Mouse (Mus musculus) kidney, adult 2 months (tissue): ENCODE measurements around the gene Akirin2. TPM values are rescaled to one million over a fixed set of nuclear protein-coding genes. Genes with fewer than 3 reads are reported as not detected.

Experiments
- DNase-seq: peaks from one replicate; pipeline ENCODE4 v3.0.0; 2021
- H3K27ac ChIP-seq: fragments of 200-500 bp; 2 replicates; pipeline ENCODE4 v1.5.1; 2012; ENCODE audit warnings: low read depth, low read length, control low read depth, inconsistent platforms; ENCODE audit not compliant: insufficient read depth
- H3K27me3 ChIP-seq: fragments of 200-500 bp; replicated peaks from 2 replicates; pipeline ENCODE4 v1.6.1; 2012; ENCODE audit warnings: mild to moderate bottlenecking, moderate library complexity, low read length, inconsistent platforms; ENCODE audit not compliant: control insufficient read depth, insufficient read depth
- H3K36me3 ChIP-seq: fragments of 200-500 bp; 2 replicates; pipeline ENCODE4 v1.6.1; 2012; ENCODE audit warnings: mild to moderate bottlenecking, moderate library complexity, low read length, inconsistent platforms; ENCODE audit not compliant: control insufficient read depth, insufficient read depth
- H3K4me1 ChIP-seq: fragments of 200-500 bp; 2 replicates; pipeline ENCODE4 v1.6.1; 2011; ENCODE audit warnings: low read length; ENCODE audit not compliant: control insufficient read depth, insufficient read depth
- H3K4me3 ChIP-seq: fragments of 200-500 bp; 2 replicates; pipeline ENCODE4 v1.5.1; 2011; ENCODE audit warnings: mild to moderate bottlenecking, low read depth, low read length, control low read depth; ENCODE audit not compliant: insufficient read depth
- CTCF ChIP-seq: fragments of 200-500 bp; conservative IDR thresholded peaks from 2 replicates; pipeline ENCODE4 v1.5.1; 2011; ENCODE audit warnings: low read depth, mild to moderate bottlenecking, control low read depth, low read length, moderate library complexity, mixed read lengths; ENCODE audit not compliant: insufficient read depth, insufficient read length
- POLR2A ChIP-seq: fragments of 200-500 bp; IDR thresholded peaks from one replicate; pipeline ENCODE4 v1.6.1; 2011; ENCODE audit warnings: low read depth, low read length, control low read depth
- WGBS: fragments of 180-500 bp; shearing (Covaris S2); methylation state at CpG from one replicate; pipeline ENCODE4 v1.1.7; 2018; 5-methylcytosine and 5-hydroxymethylcytosine counted together
- polyA plus RNA-seq: library from polyadenylated mRNA; depleted of rRNA; stranded (reverse); fragments of >200 nt; gene quantifications from 2 replicates; pipeline ENCODE4 v1.2.3, GENCODE M21; 2012

Akirin2 gene
- polyA plus RNA-seq, 1 experiment, result 24.6 TPM

DNA sequence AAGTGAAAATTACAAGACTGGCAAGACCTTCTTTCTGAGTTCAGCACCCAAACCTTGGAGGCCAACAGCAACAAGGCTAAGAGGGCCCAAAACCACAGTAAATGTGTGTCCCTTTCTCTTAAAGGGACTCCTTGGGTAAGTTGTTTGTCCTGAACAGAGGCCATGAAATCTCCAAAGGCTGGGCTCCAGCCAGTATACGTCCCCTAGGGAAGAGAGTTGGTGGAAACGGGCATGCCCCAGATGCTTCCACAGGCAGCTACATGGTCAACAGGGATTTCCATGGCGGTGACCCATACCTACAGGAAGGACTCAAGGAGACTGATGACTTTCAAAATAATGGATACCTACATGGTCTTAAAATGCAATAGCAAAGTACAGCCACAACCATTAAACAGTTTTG lies 32.7 kb downstream of the Akirin2 start:
- DNase-seq, result no peak
- Histone ChIP-seq H3K4me3 (no peak overlapping the region), H3K36me3 (peaks cover 3% of the 10 kb centered on the region), H3K27me3 (no peaks in the 10 kb centered on the region), H3K27ac (peak overlapping the region; percentile 1; the same call in 1 of the 2 replicates), H3K4me1 (peaks cover 17% of the 10 kb centered on the region)
- TF ChIP-seq POLR2A (no peak), CTCF (no peak)
- WGBS, result 78% methylated on average over 3 of the region's 3 CpGs

DNA sequence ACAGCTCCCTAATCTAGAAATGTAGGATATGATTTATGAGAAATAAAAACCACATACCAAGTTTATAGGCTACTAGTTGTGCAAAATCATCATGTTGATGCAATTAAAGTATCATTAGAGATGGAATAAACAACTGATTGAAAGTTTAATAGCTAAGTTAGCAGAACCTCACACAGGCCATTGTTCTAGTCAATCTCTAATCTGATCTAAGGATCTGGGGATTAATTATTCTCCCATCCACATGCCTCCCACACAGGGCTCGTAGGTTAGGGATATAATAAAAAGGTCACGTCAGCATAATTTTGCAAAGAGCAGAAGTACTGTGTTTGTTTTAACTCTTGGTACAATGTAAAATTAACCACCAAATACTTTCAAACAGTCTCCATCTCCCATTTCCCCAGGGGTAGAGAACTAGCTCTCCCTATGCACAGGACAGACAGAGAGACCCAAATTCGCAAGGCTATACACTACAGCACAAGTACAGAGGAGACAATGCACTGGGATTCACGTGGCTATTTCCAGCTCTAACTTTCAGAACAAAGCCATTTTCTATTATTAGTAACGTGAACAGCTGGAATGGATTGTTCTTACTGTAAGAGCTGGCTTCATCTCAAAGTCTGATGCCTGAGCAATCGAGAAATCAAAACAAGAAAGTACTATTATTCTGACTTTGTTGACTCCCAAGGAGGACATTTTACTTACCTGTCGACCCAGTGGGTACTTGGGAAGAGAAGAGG lies 34.3 kb downstream of the Akirin2 start:
- H3K4me1 ChIP-seq, result peaks cover 17% of the 10 kb centered on the region
- no peaks in the 10 kb centered on the region for H3K27me3 ChIP-seq
- peak; percentile 78 for DNase-seq
- H3K4me3 ChIP-seq, result no peak overlapping the region
- peaks cover 3% of the 10 kb centered on the region for H3K36me3 ChIP-seq
- TF ChIP-seq CTCF (no peak), POLR2A (no peak)
- WGBS, result 31% methylated on average over 7 of the region's 7 CpGs
- peak overlapping the region; percentile 89 for H3K27ac ChIP-seq

DNA sequence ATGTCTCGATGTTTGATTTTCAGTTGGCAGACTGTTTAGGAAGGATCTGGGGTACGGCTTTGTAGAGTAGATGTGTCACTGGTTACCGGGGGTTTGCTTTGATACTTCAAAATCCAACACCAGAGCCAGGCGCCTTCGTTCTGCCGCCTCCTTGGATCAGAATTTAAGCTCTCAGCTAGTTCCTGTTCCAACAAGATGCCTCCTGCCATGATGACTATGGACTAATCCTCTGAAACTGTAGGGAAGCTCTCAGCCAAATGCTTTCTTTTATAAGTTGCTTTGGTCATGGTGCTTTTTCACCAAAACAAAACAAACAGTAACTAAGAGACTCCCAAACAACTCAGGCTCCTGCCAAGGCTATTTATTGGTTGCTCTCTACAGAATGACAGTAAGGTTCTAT lies 52.4 kb downstream of the Akirin2 start:
- TF ChIP-seq POLR2A (no peak), CTCF (no peak)
- H3K27ac ChIP-seq, result no peak overlapping the region
- DNase-seq, result no peak
- over 99% methylated on average over 6 of the region's 6 CpGs for WGBS
- H3K4me3 ChIP-seq, result no peak overlapping the region
- no peaks in the 10 kb centered on the region for H3K4me1 ChIP-seq
- H3K36me3 ChIP-seq, result peaks cover 9% of the 10 kb centered on the region
- no peaks in the 10 kb centered on the region for H3K27me3 ChIP-seq

DNA sequence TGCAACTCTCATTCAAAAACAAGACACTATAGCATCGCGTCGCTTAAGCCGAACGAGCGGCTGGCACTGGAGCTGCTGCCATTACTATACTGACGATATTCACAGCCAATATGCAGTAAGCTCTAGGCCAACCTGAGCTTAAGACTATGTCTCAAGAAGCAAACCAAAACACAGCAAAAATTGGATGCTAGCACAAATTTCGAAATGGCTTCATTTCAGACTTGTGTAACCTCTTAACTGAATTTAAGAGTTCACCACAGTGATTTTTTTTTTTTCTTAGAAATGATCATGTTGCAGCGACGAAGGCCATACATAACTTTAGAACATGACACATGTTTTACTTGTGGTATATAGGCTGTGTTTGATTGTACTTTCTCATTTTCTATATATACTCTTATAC lies 55.9 kb downstream of the Akirin2 start:
- Histone ChIP-seq H3K4me1 (no peaks in the 10 kb centered on the region), H3K4me3 (no peak overlapping the region), H3K36me3 (peaks cover 4% of the 10 kb centered on the region; the same call in 1 of the 2 replicates), H3K27me3 (no peaks in the 10 kb centered on the region), H3K27ac (no peak overlapping the region)
- DNase-seq, result no peak
- WGBS, result 96% methylated on average over 10 of the region's 10 CpGs
- TF ChIP-seq POLR2A, result no peak
- no peak for TF ChIP-seq CTCF

DNA sequence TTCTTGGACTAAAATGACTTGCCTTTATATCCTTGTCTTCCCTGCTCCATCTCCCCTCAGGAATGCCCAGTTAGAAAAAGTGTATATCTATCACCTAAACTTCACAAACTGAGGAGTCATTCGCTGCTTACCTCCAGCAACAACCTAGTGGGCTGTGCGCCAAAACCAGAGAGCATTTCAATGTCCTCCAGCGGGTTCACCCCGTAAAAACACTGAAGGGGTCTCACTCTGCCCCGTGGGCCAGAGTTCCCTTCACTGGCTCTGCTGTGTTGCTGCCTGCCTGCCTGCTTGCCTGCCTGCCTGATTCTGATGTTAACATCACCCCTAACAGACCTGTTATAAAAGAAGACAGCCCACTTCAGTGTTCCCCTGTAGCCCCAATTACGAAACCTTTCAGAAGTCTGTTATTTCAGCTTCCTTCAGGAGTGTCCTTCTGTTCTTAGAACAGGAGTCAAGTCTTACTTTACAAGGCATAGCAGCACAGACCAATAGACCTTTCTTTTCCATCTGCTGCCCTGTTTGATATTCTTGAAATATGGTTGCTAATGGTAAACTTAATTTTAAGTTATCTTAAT lies 62.9 kb downstream of the Akirin2 start:
- TF ChIP-seq POLR2A (no peak), CTCF (no peak)
- peak; percentile 61 for DNase-seq
- H3K27ac ChIP-seq, result peak overlapping the region; percentile 90
- peaks cover 6% of the 10 kb centered on the region; the same call in 1 of the 2 replicates for H3K4me1 ChIP-seq
- 20% methylated on average over 6 of the region's 6 CpGs for WGBS
- H3K27me3 ChIP-seq, result no peaks in the 10 kb centered on the region
- H3K4me3 ChIP-seq, result peak overlapping the region; percentile 17
- no peaks in the 10 kb centered on the region for H3K36me3 ChIP-seq

DNA sequence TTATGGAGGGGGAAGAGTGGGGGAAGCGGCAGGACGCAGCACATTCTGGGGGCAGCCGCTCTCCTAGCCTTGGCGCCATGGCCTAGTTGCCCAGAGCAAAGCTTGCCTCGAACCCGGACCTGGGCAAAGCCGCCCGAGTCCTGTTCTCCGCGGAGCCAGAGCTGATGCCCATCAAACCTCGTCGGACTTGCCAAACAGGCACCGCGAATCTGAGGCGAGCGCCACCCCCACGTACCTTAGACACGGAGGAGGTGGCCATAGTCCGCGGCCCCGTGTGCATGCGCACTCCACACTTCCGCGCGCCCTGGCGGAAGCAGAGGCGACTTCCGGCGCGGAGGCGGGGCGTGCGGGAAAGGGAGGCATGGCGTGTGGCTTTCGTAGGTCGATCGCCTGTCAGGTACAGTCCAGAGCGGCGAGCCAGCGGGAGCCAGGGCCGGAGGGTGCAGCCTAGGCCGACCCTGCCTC lies 63.9 kb downstream of the Akirin2 start, which contains the start of the genes Orc3 and Rars2:
Orc3 (minus strand) TSS at position 315 of the 465 bp plus-strand sequence.
Rars2 (plus strand) TSS at position 328 of the 465 bp plus-strand sequence.
- Histone ChIP-seq H3K27ac (peak within 1 kb of the TSS; percentile 90), H3K36me3 (no peaks in the 10 kb centered on the region), H3K4me3 (peak within 1 kb of the TSS; percentile 80), H3K4me1 (peaks cover 6% of the 10 kb centered on the region; the same call in 1 of the 2 replicates), H3K27me3 (no peaks in the 10 kb centered on the region)
- TF ChIP-seq CTCF (no peak), POLR2A (peak; percentile 51)
- peak; percentile 96 for DNase-seq
- WGBS, result under 1% methylated on average over 42 of the region's 42 CpGs

DNA sequence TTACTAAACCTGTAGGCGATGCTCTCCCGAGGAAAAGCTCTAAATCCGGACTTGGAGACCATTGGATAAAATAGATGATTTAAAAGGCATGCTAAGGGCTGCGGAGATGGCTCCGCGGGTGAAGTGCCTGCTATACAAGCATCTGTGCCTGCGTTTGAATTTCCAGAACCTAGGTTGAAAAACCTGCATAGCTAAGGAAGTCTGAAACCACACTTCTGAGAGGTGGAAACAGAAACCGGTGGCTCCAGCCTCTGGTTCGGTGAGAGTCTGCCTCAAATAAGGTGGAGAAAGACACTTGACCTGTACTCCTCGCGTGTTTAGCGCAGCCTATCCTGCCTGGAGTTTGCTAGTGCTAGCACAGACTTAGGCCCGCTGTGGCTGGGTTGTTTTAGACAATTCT lies 64.6 kb downstream of the Akirin2 start:
- no peak for TF ChIP-seq POLR2A
- TF ChIP-seq CTCF, result no peak
- peak overlapping the region; percentile 80 for H3K4me3 ChIP-seq
- no peaks in the 10 kb centered on the region for H3K27me3 ChIP-seq
- DNase-seq, result peak; percentile 40
- peak overlapping the region; percentile 75 for H3K27ac ChIP-seq
- WGBS, result 1% methylated on average over 13 of the region's 13 CpGs
- peaks cover 6% of the 10 kb centered on the region; the same call in 1 of the 2 replicates for H3K4me1 ChIP-seq
- H3K36me3 ChIP-seq, result no peaks in the 10 kb centered on the region
